Mouse (Mus musculus) naive thymus-derived CD4-positive, alpha-beta T cell, adult 2 months (primary cell): Measurements from ENCODE around the gene Psmf1.
A peak's percentile ranks its signal among the peaks of the same experiment; 100 is the strongest.

Experiments used
- DNase-seq: peaks from one replicate; pipeline ENCODE4 v3.0.0-alpha.2; 2011; ENCODE audit warnings: low read depth

The Psmf1 gene

DNA sequence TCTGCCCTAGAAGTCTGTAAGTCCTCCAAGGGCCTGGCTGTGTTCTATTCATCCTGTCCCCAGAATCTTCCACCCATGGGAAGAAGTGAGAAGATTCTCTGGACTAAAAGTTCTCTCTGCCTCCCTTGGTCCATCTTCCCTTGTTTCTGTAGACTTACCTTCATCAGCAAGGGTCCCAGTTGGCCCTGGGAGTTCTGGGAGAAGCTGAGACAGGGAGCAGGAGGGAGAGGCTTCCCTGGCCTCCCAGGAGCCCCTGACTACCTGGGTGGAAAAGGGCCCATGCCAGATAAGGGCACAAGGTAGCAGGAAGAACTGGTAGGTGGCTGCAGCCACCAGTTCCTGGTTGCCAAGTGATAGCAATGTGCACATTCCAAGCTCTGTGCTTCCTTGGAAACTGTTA is at the start of gene Psmf1:
TSS of gene Psmf1 (minus strand) at position 342 of the 400 bp plus-strand sequence.
- no peak for DNase-seq

DNA sequence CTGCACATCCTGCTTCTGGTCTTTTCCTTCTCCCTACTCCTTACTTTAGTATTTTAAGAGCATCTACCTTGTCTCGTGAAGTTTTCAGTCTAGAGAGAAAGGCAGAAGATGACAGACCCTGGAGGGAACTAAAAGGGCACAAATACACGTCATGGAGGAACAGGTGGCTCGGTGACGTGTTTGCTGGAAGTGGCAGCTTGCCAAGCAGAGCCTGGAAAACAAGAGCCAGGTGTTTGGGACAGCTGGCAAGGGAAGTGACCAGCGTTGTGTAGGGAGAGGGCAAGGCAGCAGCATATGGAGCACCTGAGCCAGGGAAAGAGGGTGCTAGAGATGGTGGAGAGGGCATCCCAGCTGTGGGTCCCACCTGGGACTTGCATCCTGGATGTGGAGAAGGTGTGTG is 47.2 kb upstream of the Psmf1 start:
- no peak for DNase-seq

DNA sequence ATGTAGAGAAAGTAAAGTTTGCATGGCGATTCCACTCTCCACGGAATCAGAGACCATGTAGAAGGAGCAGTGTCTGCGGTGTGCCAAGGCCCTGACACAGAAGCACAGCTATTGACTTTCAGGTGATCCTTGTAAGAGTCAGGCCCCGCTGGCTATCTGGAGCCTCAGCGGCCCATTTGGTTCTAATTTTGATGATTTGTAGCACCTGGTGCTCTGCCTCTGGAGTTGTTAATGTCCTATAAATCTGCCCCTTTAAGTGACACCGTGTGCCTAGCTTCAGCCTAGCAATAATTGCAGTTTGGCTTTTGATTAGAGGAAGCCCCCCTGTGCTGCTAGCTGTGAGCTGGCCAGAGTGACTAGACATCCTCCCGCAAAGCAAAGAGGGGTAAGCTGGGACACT is 46.2 kb upstream of the Psmf1 start:
- no peak for DNase-seq

DNA sequence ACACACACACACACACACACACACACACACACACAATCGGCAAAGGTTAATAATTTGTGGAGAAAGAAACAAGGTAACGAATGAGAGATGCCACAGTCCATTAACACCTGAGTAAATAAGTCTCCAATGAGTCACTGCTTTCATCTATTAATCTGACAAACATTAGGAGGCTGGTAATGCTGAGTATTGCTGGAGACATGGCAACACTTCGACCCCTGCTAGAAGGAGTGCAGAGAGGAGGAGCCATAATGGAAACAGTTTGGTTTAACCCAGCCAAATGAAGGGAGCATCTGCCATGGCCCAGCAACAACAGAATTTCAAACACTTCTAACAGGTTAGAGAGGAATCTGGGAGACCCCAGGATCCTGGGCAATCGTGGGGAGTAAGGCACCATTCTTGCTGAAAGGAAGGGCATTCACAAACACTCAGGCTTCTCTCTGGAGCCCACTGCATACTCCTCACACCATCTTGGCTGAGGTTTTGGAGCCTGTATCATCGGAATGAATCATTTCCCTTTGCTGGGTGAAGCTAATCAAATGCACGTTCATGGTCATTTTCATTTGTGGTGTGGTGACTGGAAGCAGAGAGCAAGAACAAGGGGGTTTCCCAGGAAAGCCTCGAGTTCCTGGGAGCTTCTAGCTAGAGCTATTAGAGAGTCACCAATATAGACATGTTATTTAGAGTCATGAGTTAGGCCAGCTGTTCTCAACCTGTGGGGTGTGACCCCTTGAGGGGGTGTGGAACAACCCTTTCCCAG is 44.4 kb upstream of the Psmf1 start:
- DNase-seq = no peak

DNA sequence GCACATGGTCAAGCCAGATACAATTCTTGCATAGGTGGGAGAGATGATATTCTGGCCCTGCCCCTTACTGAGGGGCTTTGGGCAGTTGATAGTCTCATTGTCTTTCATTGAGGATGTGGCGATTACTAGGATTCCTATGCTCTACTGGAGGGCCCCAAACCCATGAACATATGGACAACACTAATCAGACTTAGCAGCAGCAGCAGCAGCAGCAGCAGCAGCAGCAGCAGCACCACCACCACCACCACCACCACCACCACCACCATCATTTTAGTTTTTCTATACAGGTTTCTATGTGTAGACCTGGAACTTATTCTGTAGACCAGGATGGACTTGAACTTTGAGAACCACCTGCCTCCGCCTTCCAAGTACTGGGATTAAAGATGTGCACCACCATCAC is 39.5 kb upstream of the Psmf1 start:
- no peak for DNase-seq

DNA sequence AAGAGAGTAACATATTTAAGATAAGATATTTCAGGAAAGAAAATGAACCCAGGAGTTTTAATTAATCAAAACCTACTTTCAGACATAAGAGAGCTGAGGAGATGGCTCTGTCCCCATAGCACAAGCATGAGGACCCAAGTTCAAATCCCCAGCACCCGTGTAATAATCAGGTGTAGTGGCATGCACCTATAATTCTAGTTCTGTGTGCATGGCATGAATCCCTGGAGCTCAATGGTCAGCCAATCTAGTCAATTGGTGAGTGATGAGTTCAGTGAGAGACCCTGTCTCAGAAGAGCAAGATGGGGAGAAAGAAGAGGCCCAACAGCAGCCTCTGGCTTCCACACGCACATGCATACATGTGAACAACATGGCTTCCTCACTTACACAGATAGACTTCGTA is 33.4 kb upstream of the Psmf1 start:
- DNase-seq = no peak

DNA sequence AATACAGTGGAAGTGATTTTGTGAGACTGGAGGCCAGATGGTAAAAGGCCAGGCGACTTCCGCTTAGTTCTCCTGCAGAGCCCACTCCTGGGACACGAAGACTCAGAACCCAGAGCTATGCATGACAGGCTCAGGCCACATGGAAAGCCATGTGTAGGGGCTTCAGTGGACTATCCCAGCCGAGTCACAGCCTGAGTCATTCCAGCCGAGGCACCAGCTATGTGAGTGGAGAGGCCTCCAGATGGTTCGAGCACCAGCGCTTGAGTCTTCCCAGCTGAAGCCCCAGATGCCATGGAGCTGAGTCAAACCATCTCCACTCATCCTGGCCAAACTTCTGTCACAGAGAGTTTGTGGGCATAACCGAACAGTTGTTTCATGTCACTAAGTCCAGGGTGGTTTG is 29.5 kb upstream of the Psmf1 start:
- no peak for DNase-seq

DNA sequence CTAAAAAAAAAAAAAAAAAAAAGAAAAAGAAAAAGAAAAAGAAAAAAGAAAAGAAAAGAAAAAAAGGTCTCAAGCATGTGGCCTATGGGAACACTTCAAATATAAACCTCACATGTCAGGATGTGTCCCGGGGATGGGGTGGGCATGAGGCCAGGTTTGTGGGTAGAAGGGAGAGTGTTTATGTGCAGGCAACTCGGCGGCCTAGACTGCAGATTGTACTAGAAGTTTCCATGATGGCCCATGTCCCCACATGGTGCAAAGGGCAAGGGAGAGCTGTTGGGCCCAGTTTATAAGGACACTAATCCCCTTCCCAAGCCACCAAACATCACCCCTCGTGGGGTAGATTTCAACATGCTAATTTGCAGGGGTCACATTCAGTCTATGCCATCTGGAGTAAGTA is 28.2 kb upstream of the Psmf1 start:
- DNase-seq = no peak

DNA sequence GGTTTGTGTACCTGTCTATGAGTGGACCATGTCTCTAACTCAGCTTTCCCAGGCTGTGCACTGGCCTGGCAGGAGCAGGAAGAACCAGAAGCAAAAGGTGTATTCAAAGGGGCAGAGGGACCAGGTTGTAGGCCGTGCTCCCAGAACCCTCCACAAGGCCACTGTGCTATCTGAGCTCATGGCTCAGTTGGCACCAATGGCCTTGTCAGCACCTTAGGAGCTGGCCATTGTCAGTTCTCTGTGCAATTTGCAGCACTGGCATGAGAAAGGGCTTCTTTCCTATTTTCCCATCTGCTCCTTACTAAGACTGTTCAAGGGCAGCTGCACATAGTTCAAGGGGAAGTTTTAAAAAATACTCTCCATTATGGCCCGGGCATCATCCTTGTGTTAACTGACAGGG is 20.6 kb upstream of the Psmf1 start:
- no peak for DNase-seq

DNA sequence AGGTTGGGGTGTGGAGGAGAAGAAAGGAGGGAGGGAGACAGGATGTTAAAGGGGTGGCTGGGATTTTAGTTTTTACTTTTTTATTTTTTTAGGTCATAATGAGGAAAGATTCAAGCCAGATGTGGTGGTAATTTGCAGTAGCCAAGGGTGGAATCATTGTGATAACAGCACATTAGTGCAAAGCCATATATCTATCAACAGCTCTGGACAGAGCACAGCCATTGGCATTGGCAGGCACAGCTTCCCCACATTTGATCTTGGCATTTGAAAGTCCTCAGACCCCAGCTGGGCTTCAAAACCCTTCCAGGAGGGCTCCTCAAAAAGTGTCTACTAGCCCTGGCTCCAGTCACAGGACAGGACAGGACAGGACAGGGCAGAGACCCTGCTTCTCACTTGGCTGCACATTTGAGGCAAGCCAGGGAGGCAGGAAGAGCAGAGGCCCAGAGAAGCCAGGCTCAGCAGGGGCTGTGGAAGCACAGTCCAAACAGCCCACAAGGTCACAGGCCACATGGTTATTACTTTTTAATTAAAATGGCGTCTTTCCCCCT is 14.9 kb upstream of the Psmf1 start:
- no peak for DNase-seq

DNA sequence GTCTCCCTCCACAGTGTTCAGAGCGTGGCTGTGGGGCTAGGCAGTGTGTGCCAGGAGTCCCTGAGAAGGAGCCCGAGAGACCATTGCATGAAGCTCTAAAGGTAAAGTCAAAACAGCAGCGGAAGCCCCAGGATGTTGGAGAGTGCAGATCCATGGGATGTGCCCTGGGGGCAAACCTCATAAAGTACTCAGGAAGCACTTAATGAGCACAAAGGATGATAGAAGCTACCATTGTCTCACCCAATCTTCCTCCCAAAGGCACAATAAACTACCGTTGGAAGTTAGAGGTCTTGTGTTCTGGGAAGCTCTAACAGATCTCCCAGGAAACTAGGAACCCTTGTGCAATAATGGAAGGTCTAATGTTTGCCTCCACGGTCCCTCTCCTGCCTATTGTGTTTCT is 13.5 kb upstream of the Psmf1 start:
- no peak for DNase-seq

DNA sequence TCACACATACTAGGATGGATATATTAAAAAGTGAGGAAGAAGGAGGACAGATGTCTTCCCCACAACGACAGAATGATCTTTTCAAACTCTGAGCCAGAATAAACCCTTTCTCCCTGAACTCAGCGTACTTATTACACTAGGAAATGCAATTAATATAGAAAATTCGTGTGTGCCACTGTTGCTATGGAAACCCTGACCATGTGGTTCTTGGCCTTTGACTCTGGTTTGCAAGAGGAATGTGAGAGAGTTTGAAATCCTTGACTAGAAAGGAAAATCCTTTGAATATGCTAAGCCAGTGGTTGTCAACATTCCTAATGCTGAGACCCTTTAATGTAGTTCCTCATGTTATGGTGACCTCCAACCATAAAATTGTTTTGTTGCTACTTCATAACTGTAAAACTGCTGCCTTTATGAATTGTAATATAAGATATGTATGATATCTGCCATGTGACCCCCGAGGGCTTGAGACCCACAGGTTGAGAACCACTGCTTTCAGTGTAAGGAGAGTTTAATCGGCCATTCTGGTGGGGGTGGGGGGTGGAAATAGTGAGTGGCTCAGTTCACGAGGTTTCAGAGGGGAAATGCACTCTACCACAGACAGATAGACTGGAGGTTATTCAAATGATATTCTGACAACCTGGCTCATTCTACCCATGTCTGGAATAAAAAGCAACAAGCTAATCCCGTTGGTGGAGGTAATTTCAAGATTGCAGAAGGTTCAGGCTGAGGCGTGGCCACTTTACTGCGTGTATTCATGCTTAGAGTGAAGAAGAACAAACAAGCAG is 12.5 kb upstream of the Psmf1 start:
- DNase-seq = no peak

DNA sequence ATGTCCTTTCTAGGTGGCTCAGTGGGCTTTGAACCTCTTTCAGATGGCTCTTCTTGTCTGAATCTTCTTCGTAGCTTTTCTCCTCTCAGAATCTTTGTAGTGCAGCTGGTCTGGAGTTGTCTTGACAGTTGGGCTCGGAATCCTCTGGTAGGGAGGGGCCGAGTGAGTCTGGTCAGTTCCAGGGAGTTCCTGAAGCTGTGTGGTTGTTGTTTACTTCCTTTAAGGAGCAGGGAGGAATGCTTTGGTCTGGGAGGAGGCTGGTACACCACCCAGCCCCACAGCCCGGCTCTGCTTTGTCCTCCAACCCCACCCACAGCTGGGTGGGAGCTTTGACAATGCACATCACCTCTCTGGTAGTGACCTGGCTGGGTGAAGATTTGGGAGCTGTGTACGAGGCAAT is 7.3 kb upstream of the Psmf1 start:
- no peak for DNase-seq

DNA sequence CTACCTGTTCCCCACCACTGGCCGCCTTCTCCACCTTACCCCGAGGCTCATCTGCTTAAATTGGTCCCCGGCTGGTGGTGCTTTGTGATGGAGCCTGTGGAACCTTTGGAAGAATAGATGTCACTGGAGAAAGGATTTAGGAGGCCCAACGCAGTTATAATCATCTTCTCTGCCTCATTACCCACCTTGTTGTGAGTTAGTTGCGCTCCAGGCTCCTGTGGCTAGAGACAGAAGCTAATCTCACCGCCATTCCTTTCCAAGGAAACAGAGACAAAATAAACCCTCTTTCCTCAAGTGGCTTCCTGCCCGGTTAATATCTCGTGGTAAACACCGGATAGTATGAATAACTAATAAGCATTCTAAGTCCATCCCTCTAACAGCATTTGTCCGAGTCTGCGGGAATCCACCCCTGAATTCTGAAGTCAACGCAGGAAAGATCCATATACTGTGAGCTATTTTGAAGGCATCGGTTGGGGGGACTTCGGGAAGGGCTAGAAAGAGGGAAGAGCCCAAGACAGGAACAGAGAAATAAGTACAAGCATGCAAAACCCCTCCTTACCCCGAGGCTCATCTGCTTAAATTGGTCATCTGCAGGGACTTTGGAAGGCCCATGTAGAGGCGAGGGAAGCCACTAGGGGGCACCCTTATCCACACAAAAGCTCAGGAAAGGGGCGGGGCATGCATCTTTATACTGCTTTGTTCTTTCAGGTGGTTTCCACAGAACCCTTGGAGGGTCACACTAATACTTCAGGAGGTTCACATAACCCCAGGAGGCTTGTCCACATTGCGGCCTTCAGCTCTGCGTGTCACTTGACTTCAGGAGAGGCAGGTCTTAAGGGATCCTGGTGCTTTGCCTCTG is 4.1 kb upstream of the Psmf1 start:
- peak; percentile 76 for DNase-seq

DNA sequence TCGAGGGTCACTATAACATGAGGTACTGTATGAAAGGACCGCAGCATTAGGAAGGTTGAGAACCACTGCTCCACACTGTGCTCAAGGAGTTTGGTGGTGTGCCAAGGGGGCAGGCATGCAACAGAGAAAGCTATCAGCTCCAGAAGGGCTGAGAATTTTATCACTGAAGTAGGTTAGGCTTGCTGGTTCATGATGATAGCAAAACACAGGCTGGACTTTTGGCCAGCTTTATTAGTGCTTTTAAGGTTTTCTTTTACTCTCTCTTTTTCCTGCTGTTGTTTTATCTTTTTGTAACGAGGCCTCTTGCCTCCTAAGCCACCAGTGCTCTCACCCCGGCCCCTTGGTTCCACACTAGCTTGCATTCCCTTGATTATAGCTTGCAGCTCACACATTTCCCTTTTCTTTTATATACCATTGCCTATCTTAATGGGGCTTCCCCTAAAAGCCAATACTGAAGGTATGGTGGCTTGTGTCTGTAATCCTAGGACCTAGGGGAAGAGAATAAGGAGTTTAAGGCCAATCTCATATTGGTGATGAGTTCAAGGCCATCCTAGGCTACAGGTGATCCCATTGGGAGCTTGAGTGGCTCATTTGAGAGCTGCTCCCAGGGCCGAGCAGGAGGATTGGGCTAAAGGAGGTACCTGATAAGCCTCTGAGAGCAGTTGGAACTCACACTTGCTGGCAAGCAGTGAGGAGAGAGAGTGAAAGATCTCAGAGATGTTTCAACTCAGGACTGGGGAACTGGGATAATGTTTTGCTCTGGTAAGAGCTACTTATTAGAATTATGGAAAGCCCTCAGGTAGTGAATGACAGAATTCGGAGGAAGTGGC is 921 bp downstream of the Psmf1 start:
- DNase-seq = no peak

DNA sequence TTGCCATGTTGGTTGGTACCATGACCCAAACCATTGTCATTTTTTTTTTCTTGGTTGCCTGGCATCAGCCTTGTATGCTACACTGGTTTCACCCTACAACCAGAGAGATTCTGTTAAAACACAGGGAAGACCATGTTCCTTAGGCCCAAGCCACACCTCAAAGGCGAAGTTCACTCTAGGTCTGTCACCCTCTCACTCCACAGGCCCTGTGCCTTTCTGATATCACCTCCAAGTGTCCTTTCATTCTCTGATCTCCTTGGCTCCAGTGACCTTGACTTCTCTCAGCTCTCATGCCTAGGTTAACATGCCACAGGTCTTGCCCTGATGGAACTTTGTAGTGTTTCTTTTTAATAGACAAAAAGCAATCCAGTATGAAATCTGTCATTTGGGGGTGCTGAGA is 1.9 kb downstream of the Psmf1 start:
- DNase-seq = peak; percentile 15

DNA sequence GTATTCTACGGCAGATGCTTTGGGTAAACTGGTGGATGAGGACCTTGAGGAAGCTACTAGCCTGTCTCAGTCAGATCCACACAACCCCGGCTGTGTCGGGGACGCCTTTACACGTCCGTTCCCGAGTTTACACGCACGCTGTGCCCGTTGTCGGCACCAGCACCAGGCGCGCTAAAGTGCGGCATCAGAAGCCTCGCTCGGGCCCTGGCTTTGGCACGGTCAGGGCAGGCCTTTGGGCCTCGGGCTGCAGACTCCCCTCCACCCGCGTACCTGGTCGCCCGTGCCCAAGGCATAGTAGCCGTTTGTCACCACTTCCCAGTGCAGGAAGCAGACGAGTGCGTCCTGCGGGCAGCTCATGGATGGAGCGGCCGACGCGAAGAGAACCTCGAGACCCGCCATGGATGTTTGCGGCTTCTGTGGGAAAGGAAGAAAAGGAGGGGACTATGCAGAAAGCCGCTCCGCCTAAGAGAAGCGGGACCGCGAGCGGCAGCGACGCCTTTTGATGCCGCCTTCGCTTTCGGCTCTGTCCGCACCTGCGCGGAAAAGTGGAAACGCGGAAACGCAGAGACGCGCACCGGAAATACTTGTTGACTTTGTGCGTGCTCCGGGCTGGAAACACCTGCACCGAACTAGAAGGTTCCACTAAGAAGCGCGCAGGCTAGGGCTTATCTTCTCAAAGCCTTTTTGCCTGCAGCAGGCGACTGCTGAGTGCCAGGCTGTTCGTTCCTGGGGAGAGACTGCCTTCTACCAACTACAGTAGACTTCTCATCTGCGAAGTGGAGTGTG is 3.1 kb downstream of the Psmf1 start:
- DNase-seq = peak; percentile 94

DNA sequence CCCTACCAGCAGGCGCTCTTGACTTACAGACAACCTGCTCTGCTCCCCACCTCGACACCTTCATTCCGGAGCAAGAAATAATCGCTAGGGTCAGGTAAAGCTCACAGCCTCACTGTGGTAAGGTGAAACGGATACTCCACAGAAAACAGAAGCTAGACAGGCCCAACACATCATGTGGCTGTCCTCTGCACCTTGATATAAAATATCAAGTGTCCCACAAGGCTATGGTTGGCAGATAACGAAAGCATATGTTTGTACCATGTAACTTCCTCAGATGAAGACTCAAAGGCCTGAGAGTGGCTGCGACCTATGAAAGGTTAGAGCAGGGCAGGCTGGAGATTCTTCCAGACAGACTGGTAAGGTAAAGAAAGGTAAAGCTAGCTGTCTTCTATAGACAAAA is 4.5 kb downstream of the Psmf1 start:
- DNase-seq = no peak

DNA sequence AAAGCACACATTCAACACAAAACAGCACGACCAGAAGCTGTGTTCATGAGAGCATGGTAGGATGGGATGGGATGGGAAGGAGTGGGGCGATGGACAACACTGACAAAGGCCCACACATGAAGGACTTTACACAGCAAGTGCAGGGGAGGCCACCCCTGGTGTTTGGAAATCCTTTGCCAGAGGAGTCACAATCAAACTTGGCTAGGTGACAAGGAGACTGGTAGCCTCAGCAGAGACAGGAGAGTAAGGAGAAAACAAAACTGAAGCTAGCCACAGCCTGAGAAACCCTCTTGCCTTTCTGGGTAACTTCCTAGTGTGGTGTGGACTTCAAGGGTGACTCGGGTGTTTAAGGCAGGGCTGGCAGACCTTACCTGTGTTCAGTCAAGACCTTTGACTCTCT is 4.9 kb downstream of the Psmf1 start:
- no peak for DNase-seq

DNA sequence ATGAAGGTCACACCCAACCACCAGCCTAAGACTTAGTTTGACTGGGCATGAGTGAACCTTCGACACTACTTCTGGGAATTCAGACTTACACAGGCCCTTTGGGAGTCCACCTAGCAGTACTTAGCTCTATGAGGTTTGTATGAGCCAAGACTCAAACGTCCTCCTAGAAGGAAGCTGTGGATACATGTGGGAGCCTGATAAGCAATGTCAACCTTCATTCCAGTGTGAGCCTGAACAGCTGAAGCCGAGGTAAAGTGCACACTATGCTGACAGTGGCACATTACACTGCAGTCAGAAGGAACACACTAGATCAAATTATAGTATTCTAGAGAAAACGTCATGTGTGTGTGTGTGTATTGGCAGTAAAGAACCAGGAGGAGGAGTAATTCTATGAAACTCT is 5.5 kb downstream of the Psmf1 start:
- no peak for DNase-seq

DNA sequence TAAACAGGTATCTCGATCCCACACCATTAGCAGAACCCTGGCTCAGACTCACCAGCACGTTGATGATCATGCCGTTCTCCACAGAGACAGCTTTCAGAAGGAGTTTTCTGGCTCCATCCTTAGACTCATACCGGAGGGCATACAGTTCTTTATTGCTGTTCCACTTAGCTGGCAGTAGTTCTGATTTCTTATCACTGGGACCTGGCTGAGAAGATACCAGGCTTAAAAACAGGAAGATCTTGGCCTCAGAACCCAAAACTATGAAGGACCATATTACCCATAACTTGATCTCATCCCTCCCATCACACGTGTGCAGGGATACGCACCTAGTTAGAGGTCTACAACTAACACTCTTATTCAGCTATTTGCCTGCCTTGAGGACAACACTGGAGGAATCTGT is 8.6 kb downstream of the Psmf1 start:
- DNase-seq = no peak
